Mouse (Mus musculus) G1E (cell line): ENCODE data around the gene Tubg2. TPM values are rescaled to one million over a fixed set of nuclear protein-coding genes. Genes with fewer than 3 reads are reported as not detected.
A peak's percentile ranks its signal among the peaks of the same experiment; 100 is the strongest.

ENCODE experiments used
- ATAC-seq: 2 replicates; pipeline ENCODE4 v1.8.0; 2016; ENCODE audit warnings: mild to moderate bottlenecking; ENCODE audit not compliant: insufficient number of reproducible peaks, poor library complexity, low FRiP score, severe bottlenecking; ENCODE audit errors: extremely low read depth
- DNase-seq: peaks from one replicate; pipeline ENCODE4 v3.0.0; 2012; ENCODE audit warnings: low spot score
- H3K27me3 ChIP-seq: 2 replicates; pipeline ENCODE4 v1.6.1; 2012; ENCODE audit warnings: mild to moderate bottlenecking, low read length, inconsistent platforms; ENCODE audit not compliant: insufficient read depth
- H3K36me3 ChIP-seq: replicated peaks from 2 replicates; pipeline ENCODE3; 2012; ENCODE audit warnings: mild to moderate bottlenecking, inconsistent platforms
- H3K4me1 ChIP-seq: 2 replicates; pipeline ENCODE4 v1.6.1; 2012; ENCODE audit warnings: low read depth, low read length, inconsistent platforms, mixed read lengths; ENCODE audit not compliant: insufficient read depth
- H3K4me3 ChIP-seq: 2 replicates; pipeline ENCODE4 v1.5.1; 2012; ENCODE audit warnings: low read depth, mild to moderate bottlenecking, inconsistent platforms, low read length, moderate library complexity, mixed read lengths
- H3K9me3 ChIP-seq: replicated peaks from 2 replicates; pipeline ENCODE4 v1.6.1; 2012; ENCODE audit warnings: inconsistent platforms
- CTCF ChIP-seq: IDR thresholded peaks from 2 replicates; pipeline ENCODE4 v1.5.1; 2012; ENCODE audit warnings: low read depth, low read length, inconsistent platforms, mixed read lengths
- GATA1 ChIP-seq: IDR thresholded peaks from 2 replicates; pipeline ENCODE4 v1.6.1; 2012; ENCODE audit warnings: borderline replicate concordance, low read length, inconsistent platforms, mixed read lengths
- GATA2 ChIP-seq: IDR thresholded peaks from 2 replicates; pipeline ENCODE4 v1.6.1; 2012; ENCODE audit warnings: low read depth, low read length, inconsistent platforms, borderline replicate concordance
- POLR2AphosphoS5 ChIP-seq: IDR thresholded peaks from 2 replicates; pipeline ENCODE4 v1.6.1; 2012; ENCODE audit warnings: low read depth, low read length, inconsistent platforms; ENCODE audit not compliant: insufficient replicate concordance
- TAL1 ChIP-seq: conservative IDR thresholded peaks from 2 replicates; pipeline ENCODE4 v1.6.1; 2012; ENCODE audit warnings: low read depth, low read length, inconsistent platforms, mixed read lengths
- polyA plus RNA-seq: library from polyadenylated mRNA; stranded (reverse); fragments of >175 nt; gene quantifications from 2 replicates; pipeline ENCODE4 v1.2.3, GENCODE M21; 2012
- total RNA-seq, 2 experiments: library from RNA; stranded (forward) in 1 of 2; stranded (reverse) in 1 of 2; fragments of 200-1000 nt in 1 of 2; fragments of >200 nt in 1 of 2; fragmentation: Nextera tagmentation in 1 of 2; gene quantifications; 2 replicates each; pipeline ENCODE4 v1.2.3; 2014 to 2017

Tubg2 gene
- total and polyA plus RNA-seq, 3 experiments, result not detected

GRCm38 (mm10) chr11:101163476-101164350 is 8.0 kb downstream of the Tubg2 start:
- Histone ChIP-seq H3K27me3 (peaks cover 54% of the 10 kb centered on the region), H3K4me1 (0 out of 2 replicates have a peak, but pooled peaks cover 2% of the 10 kb centered on the region), H3K36me3 (peaks cover 15% of the 10 kb centered on the region), H3K4me3 (no peak overlapping the region), H3K9me3 (no peaks in the 10 kb centered on the region)
- ATAC-seq, result no peak
- no peak for DNase-seq
- TF ChIP-seq TAL1, result no peak
- TF ChIP-seq GATA1, result no peak
- no peak for TF ChIP-seq POLR2AphosphoS5
- no peak for TF ChIP-seq CTCF
- TF ChIP-seq GATA2, result no peak

DNA sequence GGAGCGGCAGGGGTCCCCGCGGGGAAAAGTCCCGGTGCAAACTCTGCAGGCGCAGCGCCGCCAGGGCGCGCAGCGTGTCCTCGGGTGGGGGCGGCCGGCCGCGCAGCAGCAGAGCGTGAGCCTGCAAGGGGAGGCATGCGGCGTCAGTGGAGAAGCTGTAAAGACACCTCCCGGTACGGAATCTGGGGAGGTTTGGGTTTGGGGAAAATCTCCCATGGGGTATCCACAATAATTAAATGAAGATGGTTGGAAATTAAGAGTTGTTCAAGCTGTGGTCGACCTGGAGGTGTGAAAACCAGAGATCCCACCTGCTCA is 8.6 kb downstream of the Tubg2 start:
- Histone ChIP-seq H3K4me3 (no peak overlapping the region), H3K27me3 (peaks cover 53% of the 10 kb centered on the region), H3K4me1 (0 out of 2 replicates have a peak, but pooled peaks cover 2% of the 10 kb centered on the region), H3K9me3 (no peaks in the 10 kb centered on the region), H3K36me3 (peaks cover 15% of the 10 kb centered on the region)
- no peak for TF ChIP-seq GATA2
- no peak for TF ChIP-seq CTCF
- no peak for TF ChIP-seq GATA1
- no peak for TF ChIP-seq POLR2AphosphoS5
- TF ChIP-seq TAL1, result no peak
- DNase-seq, result no peak
- ATAC-seq, result no peak

DNA sequence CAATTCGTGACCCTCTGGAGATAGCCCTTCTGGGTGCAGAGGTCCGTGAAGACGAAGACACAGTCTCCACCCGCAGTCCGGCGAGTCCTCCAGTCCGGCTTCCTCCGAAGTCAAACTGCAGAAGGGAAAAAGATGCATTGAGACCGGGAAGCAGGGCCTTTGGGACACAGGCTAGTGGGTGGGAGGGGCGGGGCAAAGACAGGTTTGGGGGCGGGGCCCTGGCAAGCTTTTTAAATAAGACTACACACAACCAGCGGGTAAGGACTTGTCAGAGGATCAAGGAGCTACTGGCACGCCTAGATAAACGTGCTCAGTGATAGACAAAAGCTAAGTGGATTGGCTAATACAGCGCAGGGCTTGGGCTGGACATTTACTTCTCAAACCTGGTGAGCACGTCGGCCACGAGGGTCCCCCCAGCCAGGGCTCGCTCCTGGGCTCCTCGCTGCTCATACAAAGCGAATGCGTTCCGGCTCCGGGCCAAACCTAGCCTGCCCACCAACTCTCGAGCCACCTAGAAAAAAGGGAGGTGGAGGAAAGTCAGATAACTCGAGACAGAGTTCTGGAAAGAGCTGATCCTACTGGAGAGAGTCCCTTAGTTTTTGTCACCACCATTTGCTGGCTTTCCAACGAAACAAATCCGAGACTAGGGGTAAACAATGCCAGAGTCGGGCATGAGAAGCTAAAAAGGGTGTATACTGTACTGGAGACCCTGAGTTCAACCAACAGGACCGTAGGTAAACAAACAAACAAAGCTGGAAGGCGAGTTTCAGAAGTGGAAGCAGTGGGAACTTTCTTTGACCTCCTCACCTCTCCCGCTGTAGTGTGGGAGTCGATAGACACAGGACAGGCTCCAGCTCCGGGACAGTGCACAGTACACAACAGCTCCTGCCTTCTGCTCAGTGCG is 9.2 kb downstream of the Tubg2 start:
- Histone ChIP-seq H3K4me1 (peaks cover 4% of the 10 kb centered on the region; the same call in 1 of the 2 replicates), H3K27me3 (peaks cover 59% of the 10 kb centered on the region), H3K36me3 (peaks cover 15% of the 10 kb centered on the region), H3K9me3 (no peaks in the 10 kb centered on the region), H3K4me3 (no peak overlapping the region)
- ATAC-seq (no peak), DNase-seq (peak; percentile 0)
- TF ChIP-seq TAL1 (no peak), GATA1 (no peak), CTCF (no peak)

DNA sequence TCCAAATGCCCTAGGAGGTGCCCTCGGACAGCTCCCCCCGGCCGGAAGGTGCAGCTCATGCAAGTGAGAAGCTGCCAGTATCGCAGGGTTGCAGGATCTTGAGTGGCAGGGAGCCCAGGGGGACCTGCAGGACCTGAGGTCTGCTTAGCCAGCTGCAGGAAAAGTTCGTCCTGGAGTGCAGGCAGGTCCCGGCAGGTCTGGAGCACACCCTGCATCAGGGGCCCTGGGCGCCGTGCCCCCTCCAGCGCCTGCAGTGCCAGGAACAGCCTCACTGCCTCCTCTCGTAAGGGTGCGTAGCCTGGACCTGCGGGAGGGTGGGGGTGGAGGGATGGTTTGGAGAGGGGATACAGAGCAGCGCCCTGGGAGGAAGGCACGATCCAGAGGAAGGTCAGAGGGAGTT is 10.7 kb downstream of the Tubg2 start:
- Histone ChIP-seq H3K4me3 (no peak overlapping the region), H3K36me3 (peaks cover 15% of the 10 kb centered on the region), H3K4me1 (peaks cover 16% of the 10 kb centered on the region), H3K9me3 (no peaks in the 10 kb centered on the region), H3K27me3 (peaks cover 67% of the 10 kb centered on the region)
- TF ChIP-seq TAL1 (no peak), CTCF (no peak), POLR2AphosphoS5 (no peak), GATA1 (no peak), GATA2 (no peak)
- DNase-seq (no peak), ATAC-seq (no peak)

- peaks cover 15% of the 10 kb centered on the region for H3K36me3 ChIP-seq
- peaks cover 63% of the 10 kb centered on the region for H3K27me3 ChIP-seq
- peaks cover 24% of the 10 kb centered on the region for H3K4me1 ChIP-seq
- no peaks in the 10 kb centered on the region for H3K9me3 ChIP-seq
- no peak for ATAC-seq
- DNase-seq, result no peak
- TF ChIP-seq POLR2AphosphoS5 (no peak), TAL1 (no peak), GATA1 (no peak), GATA2 (no peak), CTCF (no peak)
- H3K4me3 ChIP-seq, result no peak overlapping the region
Measured at GRCm38 (mm10) chr11:101167211-101167962, 11.7 kb downstream of the Tubg2 start.

GRCm38 (mm10) chr11:101167963-101168300 is 12.2 kb downstream of the Tubg2 start:
- H3K36me3 ChIP-seq, result peaks cover 15% of the 10 kb centered on the region
- no peak for ATAC-seq
- peaks cover 62% of the 10 kb centered on the region for H3K27me3 ChIP-seq
- H3K4me1 ChIP-seq, result peaks cover 27% of the 10 kb centered on the region
- DNase-seq, result no peak
- H3K4me3 ChIP-seq, result no peak overlapping the region
- H3K9me3 ChIP-seq, result no peaks in the 10 kb centered on the region
- TF ChIP-seq TAL1, result no peak
- no peak for TF ChIP-seq CTCF
- TF ChIP-seq POLR2AphosphoS5, result no peak
- TF ChIP-seq GATA1, result no peak
- TF ChIP-seq GATA2, result no peak
